Mouse (Mus musculus) left cerebral cortex, adult 8-10 months (tissue): ENCODE results near the gene Nkx2-5. TPM values are rescaled to one million over a fixed set of nuclear protein-coding genes. Genes with fewer than 3 reads are reported as not detected.

ENCODE experiments used
- DNase-seq, 2 experiments: peaks; one replicate each; pipeline ENCODE4 v3.0.0; 2022; ENCODE audit warnings: low spot score in 2 of 2
- total RNA-seq, 4 experiments: library from RNA; stranded (reverse); gene quantifications; 2 replicates each; pipeline ENCODE4 v1.2.4; 2022

Nkx2-5 gene
- total RNA-seq, 4 experiments from 2014 or later, result not detected

DNA sequence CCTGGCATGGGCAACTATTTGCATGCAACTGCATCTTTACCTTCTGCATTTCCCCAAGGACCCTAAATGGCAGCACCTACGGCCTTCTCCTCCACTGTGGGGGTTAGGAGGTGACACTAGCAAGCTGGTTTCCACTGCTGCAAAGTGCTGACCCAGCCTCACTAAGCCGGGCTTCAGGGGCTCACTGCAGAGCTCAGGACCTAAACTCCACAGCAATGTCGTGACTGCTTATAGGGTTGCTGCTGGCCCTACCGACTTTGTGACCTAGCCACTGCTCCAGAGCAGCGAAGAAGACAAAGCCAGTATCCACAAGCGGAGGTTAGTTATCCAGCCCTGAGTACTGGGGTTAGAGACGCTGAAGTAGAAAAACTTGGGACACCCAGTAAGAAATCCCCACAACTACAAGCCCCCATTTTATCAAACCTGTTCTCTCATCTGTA, 7.2 kb downstream of the Nkx2-5 start:
- no peak for DNase-seq

- DNase-seq, result no peak
Observed at GRCm38 (mm10) chr17:26836786-26837545, 7.8 kb downstream of the Nkx2-5 start.

DNA sequence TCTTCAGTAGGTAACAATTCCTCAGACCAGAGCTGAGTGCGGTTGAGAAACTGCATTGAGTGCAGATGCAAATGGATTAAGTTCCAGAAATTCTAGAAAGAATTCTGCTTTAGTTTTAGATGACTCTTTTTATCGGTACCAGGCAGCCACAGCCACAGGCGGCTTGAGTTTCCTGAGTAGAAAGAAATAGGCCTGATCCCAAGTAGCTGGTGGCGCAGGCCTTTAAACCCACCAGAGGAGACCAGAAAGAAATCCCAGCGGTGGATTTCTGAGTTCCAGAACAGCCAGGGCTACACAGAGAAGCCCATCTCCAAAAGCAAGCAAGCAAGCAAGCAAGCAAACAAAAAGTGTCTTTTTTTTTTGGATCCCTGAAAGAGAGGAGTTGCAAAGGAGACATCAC, 8.4 kb downstream of the Nkx2-5 start:
- no peak for DNase-seq

GRCm38 (mm10) chr17:26835956-26836355, 8.9 kb downstream of the Nkx2-5 start:
- DNase-seq, result no peak

DNA sequence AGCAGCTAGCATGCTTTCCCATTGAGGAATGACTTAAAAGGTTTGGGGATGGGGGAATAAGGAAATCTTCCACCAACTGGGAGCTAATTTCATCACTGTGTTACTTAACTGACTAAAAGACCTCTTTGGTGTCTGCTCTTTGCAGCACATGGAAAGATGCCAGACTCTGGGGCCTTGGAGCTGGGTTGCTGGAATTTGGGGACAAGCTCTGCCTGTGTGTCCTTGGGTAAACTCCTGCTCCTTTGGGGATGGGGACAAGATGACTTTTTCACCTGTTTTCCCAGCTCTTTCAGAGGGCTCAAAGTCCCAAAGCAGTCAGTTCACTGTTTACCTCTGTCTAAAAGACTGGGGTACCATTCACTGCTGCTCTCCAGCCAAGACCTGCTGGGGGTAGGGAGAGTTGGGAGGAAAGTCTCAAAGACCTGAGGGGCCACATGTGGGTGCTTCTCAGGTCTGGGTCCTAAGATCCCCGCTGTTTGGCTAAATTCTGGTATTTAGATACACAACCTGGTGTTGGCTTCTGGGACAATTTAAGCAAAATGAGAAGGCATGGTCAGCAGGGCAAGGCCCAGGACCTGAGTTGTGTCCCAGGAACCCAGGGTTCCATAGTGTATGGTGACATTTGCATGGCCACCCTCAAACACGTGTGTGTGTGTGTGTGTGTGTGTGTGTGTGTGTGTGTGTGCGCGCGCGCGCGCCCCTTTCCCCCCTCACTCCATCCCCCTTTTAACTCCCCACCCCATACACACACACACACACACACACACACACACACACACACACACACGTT, 9.6 kb downstream of the Nkx2-5 start:
- no peak for DNase-seq

DNA sequence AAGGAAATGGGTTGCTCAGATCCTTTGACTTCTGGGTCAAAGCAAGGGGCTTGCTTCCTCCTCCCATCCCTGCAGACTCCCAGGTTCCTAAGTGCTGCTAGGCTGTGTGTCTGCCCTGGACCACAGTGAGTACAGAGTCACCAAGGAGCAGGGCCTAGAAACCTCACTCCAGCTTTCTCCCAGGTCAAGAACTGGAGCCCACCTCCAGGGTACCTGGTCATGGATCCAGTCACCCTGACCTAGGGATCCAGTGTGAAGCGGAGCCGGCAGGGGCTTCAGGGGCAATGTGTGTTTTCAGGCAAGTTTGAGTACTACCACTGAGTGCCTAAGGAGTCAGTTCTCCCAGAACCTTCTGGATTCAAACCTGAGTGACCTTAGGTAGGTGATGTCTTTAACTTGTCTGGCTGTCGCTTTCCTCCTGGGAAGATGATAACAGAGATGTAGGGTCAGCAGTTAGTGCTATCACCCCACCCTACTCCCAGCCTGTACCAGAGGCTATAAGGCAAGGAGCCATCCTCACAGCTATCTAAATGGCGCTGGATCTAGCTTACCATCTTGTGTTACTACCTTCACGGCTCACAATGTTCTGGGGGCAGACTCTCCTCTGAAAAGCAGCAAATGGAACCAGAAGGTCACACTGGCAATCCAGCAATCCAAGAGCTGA, 10.4 kb downstream of the Nkx2-5 start:
- no peak for DNase-seq

GRCm38 (mm10) chr17:26833806-26834205, 11.0 kb downstream of the Nkx2-5 start:
- no peak for DNase-seq

- DNase-seq, result no peak
Observed at GRCm38 (mm10) chr17:26826131-26826530, 18.7 kb downstream of the Nkx2-5 start.

GRCm38 (mm10) chr17:26817776-26818175, 27.0 kb downstream of the Nkx2-5 start:
- DNase-seq, result no peak

DNA sequence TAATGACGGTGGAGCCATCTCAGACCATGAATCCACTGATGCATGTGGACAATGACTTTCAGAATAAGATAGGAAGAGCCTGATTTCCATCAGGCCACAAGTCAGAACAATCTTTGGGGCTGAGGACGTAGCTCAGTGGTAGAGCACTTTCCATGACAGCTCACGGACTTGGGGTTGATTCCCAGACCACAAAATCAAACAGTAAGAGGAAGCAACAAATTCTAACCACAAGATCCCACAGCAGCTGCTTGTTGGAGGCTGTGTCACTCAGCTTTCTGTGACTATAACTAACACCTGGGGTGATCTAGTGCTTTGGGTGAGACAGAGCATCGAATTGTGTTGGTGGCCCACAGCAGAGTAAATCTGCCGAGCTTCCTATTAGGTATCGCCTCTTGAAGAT, 28.0 kb downstream of the Nkx2-5 start:
- DNase-seq, result no peak

- no peak for DNase-seq
Observed at GRCm38 (mm10) chr17:26813497-26813896, 31.3 kb downstream of the Nkx2-5 start.

GRCm38 (mm10) chr17:26812607-26813006, 32.2 kb downstream of the Nkx2-5 start:
- DNase-seq, result no peak

DNA sequence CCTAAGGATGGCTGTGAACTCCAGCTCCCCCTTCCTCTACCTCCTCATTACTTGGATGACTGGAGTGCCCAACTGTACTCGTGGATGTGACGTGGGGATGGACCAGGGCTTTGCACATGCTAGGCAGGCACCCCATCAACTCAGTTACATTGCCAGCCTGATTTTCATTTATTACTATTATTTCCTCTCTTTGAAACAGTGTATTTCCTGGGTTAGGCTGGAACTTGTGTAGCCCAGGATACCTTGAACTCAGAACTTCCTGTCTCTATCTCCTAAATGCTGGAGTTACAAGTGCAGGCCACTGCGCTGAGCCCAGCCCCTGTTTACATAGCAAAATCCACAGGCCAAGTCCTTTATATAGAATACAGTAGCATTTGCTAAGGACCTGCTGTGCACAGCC, 41.9 kb downstream of the Nkx2-5 start:
- DNase-seq, result no peak

GRCm38 (mm10) chr17:26797379-26798128, 47.3 kb downstream of the Nkx2-5 start:
- DNase-seq, result no peak

GRCm38 (mm10) chr17:26795386-26795785, 49.4 kb downstream of the Nkx2-5 start:
- no peak for DNase-seq

DNA sequence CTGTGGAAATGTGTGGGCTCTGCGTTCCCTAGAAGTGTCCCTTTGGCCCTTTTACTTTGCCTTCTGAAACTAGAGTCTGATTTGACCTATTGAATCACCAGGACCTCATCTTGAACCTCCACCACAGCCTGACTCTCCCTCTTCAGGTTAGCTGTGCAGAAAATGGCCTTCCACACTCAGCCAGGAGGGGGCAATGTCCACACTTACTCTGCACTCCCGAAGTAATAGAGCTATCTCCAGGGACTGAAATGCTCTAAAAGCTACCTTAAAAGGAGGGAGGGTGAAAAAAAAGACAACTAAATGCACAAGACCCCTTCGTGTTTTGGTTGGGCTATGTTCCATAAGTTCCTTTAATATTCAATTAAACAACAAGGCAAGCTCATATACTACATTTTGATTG, 50.1 kb downstream of the Nkx2-5 start:
- peak in 1 of 2 experiments; percentile 21 for DNase-seq

- DNase-seq, result no peak
Observed at GRCm38 (mm10) chr17:26793068-26793765, 51.6 kb downstream of the Nkx2-5 start.

GRCm38 (mm10) chr17:26792096-26792495, 52.7 kb downstream of the Nkx2-5 start:
- DNase-seq, result no peak

DNA sequence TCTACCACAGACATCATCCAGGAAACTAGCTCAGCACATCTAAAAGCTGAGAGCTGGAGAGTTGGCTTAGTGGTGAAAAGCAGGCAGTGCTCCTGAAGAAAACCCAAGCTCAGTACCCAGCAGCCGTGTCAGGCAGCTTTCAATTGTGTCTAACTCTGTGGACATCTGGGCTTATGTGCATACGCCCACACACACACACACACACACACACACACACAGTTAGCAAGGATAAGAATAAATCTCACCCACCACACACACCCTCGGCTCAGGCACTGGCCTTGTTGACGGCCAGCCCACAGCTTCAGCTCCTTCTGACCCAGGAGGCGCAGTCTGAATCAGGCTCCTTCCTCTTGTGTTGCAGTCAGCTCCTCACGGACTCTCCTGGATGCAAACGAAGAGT, 53.2 kb downstream of the Nkx2-5 start:
- DNase-seq, result peak; percentile 13 to 74

DNA sequence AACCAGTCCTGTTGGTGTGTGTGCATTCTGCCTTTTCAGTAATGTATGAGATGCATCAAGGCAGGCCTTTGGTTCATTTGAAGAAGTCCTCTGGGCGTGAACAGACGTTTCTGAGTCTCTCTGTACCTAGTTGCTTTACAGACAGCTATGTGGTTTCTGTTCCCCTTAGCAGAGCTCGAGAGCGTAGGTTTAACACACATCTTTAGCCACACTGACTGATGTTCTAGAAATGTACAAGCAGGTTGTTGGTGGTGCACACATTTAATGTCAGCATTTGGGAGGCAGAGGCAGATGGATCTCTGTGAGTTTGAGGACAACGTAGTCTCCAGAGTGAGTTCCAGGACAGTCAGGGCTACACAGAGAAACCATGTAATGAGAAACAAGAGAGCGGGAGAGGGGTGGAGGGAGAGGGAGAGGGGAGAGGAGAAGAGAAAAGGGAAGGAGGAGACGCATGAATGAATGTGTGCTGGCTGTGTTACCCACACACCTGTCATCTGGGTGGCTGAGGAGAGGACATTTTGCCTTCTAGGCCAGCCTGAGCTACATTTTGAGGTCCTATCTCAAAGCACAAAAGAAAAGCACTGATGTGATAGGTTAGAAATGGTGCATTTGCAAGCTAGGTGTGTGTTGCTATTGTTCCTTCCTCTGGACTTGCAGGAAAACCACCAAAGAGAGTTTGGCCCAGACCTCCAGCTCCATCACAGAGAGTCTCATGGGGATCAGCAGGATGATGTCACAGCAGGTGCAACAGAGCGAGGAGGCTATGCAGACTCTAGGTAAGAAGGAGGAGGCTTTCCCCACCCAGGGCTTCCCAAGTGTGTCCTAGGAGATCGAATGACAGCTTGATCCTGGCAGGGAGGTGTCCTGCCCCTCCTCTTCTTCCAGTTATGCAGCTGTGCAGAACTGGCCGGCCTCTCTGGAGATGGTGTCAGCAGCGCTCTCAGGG, 54.3 kb downstream of the Nkx2-5 start:
- no peak for DNase-seq
